Mouse (Mus musculus) erythroid progenitor cell, adult 5-6 weeks (primary cell): Measurements from ENCODE around the gene Slc2a13. TPM values are rescaled to one million over a fixed set of nuclear protein-coding genes. Genes with fewer than 3 reads are reported as not detected.

Source experiments
- ATAC-seq: replicated peaks from 2 replicates; pipeline ENCODE4 v1.8.0; 2016; ENCODE audit warnings: moderate number of reproducible peaks, mild to moderate bottlenecking, moderate TSS enrichment, inconsistent platforms; ENCODE audit not compliant: poor library complexity, low FRiP score, severe bottlenecking
- total RNA-seq, 2 experiments: library from RNA; stranded (forward) in 1 of 2; stranded (reverse) in 1 of 2; fragments of 150-400 nt in 1 of 2; fragments of 186-747, 209-891 nt in 1 of 2; gene quantifications; 2 replicates each; pipeline versions ENCODE4 v1.2.3 to v1.2.4; 2015 to 2017; ENCODE audit warnings: low replicate concordance in 2 of 2

Gene Slc2a13
- total RNA-seq, 2 experiments from 2014 or later = not detected

DNA sequence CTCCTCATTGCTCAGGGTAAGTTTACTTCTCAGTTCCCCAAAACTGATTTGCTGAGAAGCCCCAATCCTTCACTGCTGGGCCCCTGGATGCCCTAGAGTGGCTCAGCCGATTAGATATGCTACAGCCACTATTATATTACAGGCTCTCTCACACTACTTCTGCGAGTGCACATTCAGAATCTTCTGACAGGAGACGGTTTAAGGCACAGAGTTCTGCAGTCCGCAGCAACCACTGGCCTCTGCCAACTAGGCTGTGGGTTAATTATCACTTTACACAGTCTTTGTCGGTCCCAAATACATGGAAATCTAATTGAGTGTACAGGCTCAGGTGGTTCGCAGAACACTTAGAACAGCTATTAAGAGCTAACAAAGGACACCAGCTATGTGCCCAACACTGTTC lies 69.8 kb downstream of the Slc2a13 start:
- no peak for ATAC-seq

DNA sequence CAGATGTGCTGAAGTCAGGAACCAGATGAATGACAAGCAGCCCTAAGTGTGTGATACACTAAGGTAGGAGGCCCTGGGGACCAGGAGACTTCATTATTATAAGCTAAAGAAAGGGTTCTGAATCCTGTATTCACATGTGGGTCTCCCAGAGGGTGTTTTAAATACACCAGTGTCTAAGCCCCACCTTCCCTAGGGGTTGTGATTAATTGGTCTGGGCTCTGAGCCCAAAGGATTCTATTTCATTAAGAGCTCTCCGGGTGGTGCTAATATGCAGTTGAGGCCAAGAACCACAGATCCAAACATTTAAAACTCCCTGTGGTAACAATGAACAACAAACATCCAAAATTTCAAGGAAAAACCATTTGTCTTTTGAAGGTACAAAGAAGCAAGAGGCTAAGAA lies 70.4 kb downstream of the Slc2a13 start:
- no peak for ATAC-seq

GRCm38 (mm10) chr15:91502235-91502634 lies 70.8 kb downstream of the Slc2a13 start:
- no peak for ATAC-seq

GRCm38 (mm10) chr15:91495014-91495413 lies 78.0 kb downstream of the Slc2a13 start:
- ATAC-seq = no peak

- no peak for ATAC-seq
Observed at GRCm38 (mm10) chr15:91479924-91480615, 93.0 kb downstream of the Slc2a13 start.

GRCm38 (mm10) chr15:91477766-91478165 lies 95.3 kb downstream of the Slc2a13 start:
- ATAC-seq = no peak

DNA sequence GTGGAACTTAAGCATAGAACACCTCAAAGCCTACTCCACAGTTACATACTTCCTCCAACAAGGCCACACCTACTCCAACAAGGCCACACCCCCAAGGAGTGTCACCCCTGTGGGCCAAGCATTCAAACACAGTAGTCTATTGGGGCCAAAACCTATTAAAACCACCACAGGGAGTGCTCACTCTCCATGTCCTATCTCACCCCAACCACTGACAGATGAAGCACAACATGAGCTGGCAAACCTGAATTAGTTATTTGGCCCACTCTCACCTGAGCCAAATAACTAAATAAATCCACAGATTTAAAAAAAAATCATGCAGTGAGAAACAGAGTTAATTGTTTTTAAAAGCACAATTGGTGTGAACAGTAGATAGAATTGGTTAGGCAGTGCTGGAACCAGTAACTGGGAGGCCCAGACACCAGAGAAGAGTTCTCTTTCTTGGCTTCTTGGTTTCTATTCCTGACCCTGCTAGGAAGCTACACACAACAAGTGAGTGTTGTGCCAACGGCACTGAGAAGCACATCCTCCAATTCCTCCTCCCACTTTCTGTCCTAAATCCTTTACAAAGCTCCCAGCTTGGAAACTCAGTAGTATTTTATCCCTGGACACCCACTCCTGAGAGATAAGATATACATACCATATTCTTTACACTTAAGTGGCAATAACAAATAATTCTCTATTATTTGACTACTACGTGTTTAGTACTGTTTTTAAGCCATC lies 99.2 kb downstream of the Slc2a13 start:
- ATAC-seq = no peak

- no peak for ATAC-seq
Observed at GRCm38 (mm10) chr15:91465331-91465730, 107.7 kb downstream of the Slc2a13 start.

DNA sequence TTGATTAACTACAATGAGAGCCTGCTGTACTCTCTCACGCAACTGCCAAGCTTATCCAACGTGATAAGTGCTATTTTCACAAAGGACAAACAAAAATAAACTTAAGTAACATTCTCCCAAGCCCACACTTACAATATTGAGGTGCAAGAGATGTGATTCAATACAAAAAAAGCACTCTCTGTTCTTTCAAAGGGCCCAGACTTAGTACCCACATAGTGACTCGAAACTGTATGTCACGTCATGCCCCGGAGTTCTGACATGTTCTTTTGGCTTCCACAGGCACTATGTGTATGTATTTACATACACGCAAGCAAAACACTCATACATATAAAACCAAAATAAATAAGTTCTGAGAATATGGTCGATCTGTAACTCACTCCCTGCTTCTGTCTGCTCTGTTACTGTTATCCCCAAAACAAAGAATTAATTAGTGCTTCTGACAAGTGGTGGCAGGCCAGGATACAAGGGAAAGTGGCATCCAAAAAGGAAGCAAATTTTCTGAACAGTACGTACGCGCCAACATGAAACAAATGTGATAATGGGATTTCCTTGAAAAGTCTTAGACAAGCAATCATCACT lies 109.1 kb downstream of the Slc2a13 start:
- no peak for ATAC-seq

GRCm38 (mm10) chr15:91463026-91463661 lies 109.9 kb downstream of the Slc2a13 start:
- no peak for ATAC-seq

DNA sequence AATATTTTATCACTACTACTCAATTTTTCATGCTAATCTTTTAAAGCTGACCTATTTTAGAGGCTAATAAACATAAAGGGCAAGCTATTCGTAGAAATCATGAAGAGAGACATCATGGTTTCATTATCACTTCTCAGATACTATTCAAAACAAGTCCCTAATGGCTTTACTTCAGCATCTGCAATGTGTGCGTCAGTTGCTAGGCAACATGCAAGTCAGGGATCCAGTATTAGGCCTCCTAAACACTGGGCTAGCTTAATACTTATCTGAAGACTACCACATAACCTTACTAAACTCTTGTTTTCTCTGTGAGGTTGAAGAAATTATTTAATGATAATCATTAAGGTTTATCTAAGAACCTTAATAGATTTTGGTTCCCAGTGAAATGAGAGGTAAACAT lies 111.1 kb downstream of the Slc2a13 start:
- ATAC-seq = no peak

- no peak for ATAC-seq
Observed at GRCm38 (mm10) chr15:91457202-91457601, 115.9 kb downstream of the Slc2a13 start.

DNA sequence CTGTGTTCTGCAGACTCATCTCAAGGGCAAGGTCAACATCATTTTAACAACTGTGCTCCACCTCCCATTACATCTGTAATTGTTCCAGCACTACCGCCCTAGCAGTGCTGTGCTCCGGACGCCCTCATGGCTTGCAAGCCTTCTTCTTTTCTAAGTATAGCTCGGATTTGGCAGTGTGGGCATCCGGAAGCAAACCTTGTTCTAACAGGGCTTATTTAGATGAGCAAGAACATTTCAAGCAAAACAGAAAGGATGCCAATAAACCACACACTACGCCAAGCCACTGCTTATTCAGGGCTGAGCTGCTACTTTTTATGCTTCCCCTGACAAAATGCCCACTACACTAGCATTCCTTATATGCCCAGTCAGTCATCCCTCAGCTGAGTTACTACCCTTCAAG lies 127.7 kb downstream of the Slc2a13 start:
- ATAC-seq = no peak

DNA sequence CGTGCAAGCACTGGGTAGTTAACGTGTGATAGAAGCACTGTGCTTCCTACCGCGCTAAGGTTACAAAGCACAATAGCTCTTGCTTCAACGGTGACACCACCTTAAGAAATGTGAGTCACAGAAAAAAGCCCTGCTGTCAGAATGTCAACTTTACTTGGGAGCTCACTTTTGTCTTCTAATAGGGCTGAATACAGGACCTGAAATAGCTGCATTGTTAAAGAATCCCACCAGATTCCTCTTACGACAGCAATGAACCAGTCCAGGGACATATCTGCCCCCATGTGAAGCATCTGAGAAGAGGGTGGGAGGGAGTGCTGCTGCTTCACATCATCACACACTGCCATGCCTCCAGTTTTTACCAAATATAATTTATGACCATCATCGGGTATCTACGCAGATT lies 129.6 kb downstream of the Slc2a13 start:
- no peak for ATAC-seq

GRCm38 (mm10) chr15:91439883-91440282 lies 133.2 kb downstream of the Slc2a13 start:
- no peak for ATAC-seq

GRCm38 (mm10) chr15:91425426-91425825 lies 147.6 kb downstream of the Slc2a13 start:
- ATAC-seq = no peak

GRCm38 (mm10) chr15:91406979-91407378 lies 166.1 kb downstream of the Slc2a13 start:
- no peak for ATAC-seq

GRCm38 (mm10) chr15:91395165-91395564 lies 177.9 kb downstream of the Slc2a13 start:
- no peak for ATAC-seq

DNA sequence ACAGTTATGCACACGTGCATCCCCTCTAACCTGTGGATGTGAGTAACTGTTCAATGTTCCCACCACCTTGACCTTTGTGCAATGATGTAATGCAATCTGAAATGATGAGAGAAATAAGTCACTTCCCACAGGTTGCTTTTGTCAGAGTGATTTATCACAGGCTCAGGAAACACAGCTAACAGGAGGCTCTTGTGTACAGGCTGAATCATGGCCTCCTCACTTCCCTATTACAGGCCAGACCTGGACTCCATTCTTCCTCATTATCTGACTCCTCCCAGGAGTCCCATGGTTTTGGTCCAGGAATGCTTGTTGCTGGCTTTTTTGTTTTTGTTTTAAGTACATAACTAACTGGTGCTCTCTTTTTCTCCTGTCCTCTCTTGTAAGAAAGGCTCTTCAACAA lies 189.4 kb downstream of the Slc2a13 start:
- no peak for ATAC-seq

DNA sequence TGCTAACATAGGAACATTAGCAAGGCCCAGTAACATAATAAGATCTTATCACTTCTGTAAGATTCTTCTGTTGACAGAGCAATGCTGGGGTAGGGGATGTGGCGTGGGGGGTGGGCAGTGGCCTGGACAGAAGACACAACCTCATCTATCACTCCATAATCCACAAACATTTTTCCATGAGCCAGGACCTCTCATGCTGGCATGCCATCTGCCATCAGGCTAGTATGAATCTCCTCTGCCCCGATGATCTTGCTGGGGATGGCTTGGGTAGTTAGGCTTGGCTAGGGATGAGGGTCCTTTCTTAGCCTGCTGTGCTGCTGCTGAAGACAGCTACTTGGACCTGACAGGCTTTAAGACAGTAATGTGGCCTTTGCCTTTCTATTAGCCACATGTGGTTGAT lies 190.5 kb downstream of the Slc2a13 start:
- no peak for ATAC-seq

DNA sequence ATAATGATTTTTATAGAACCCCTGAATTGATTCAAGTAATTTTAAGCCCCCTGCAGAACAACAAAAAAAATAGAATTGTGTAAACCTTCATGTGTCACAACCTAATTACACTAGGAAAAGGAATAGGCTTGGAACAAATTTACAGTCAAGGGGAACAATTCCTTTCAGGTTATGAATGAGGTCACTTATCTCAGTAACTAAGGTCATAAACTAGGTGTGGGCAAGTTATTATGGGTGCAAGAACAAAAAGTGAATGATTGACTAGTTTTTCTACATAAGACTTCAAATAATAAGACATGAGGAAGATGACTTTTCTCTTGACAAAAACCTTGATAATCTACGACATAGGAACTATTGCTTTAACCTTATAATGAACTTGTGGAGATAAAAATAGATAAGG lies 191.2 kb downstream of the Slc2a13 start:
- no peak for ATAC-seq
